Mouse (Mus musculus): ENCODE results near the gene Ccdc85a.

The Ccdc85a gene

DNA sequence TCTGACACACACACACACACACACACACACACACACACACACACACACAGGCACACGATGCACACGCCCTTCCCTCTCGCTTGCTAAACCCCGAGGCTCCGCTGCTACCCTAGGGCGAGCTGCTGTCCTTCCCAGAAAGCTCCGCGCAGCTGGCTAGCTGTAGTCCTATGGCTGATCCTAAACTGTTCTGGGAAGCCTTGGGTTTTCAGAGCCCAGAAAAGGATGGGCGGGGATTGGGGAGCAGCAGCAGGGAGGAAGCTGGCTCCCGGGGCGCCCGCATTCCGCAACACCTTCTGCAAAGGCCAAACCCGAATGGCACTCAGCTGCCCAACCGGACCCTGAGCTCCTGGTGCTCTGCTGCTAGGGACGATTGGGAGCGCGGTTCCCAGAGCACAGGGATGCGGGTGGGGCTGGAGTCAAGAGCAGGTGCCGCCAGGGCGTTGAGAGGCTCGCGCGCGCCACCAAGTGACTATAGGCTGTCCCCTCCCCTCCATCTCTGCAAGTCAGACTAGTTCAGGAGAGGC, at the start of gene Ccdc85a:
Gene Ccdc85a (minus strand): TSS at position 414 of the 524 bp plus-strand sequence.
- peak; percentile 92 to 93 for DNase-seq

DNA sequence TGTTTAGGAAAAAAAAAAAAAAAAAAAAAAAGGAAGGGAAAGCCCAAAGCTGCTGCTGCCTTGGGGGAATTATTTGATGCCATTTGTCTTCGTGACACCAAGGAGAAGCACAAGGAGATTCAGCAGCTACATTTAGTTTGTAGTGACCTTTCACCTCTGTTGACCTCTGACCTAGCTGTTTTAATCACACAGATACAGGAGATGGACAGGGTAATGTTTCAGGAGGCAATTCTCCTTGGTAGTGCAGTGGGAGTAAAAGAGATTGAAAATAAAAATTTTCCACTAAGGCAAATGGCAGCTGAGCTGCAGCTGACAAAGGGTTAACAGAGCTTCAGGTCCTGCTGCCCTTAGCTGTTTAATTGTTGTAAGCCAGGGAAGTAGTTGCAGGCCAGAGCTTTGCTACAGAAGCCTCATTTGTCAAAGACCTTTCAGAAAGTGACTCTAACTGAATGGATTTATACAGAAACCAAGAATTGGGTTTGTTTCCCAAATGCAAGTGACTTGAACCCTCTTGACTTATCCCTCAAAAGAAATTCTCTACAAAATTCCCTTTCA, 49.5 kb upstream of the Ccdc85a start:
- no peak for DNase-seq

DNA sequence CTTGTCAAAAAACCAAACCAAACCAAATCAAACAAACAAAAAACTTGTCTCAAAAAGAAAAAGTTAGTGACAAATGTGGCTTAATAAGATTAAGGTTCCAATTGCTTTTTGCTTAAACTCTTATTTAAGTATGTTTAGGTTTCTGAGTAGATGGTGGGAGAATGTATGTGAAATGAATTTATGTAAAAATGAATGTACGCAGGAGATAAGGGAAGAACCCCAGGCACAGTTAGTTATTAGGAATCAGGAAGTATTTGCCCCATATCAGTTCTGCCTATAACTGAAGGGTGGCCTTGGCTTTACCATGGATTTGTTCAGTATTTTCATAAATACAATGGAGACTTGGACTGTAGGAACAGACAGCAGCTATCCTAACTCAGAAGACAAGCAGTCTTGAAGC, 49.0 kb upstream of the Ccdc85a start:
- DNase-seq, result no peak

DNA sequence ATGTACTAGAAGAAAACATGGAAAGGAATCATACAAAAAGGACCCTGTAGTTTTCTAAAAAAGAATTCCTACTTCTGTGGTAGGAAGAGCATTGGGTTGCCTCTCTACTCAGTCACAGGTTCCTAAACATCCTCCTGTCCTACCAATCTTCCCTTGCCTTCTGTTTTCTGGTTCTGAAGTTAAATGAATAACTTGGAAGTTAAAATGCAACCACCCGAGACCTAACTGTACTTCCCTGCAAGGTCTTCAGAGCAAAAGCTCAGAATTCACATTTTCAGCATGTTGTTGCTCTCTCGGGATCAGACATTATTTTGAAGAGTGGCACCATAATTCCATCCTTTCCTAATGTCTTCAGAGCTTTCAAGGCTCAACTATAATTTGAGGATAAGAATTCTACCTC, 46.6 kb upstream of the Ccdc85a start:
- DNase-seq, result no peak

DNA sequence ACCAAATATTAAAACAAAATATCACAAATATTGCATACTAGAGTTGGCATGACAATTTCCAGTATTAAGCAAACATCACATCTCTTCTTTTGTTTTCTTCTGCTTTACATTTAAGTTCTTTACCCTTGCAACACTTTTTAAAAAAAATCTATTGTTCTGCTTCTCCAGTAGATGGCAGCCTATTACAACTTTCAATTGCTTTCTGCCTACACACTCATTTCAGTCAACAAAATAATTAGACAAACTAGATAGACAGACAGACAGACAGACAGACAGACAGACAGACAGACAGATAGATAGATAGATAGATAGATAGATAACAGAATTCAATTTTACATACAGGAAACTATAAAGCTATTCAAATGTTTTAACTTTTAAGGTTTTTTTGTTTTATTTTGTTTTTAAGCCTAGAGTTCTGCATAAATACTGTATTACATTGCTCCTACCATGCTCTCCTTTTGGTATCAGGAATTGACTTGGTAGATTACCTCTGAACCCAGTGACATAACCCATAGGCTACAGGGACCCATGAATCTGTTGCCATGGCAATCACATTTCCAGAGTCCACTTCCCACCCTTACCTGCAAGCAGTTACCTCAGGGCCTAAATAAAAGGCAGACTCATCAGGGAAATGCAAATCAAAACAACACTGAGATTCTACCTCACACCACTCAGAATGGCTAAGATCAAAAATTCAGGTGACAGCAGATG, 26.8 kb upstream of the Ccdc85a start:
- peak in 1 of 2 experiments; percentile 8 for DNase-seq

DNA sequence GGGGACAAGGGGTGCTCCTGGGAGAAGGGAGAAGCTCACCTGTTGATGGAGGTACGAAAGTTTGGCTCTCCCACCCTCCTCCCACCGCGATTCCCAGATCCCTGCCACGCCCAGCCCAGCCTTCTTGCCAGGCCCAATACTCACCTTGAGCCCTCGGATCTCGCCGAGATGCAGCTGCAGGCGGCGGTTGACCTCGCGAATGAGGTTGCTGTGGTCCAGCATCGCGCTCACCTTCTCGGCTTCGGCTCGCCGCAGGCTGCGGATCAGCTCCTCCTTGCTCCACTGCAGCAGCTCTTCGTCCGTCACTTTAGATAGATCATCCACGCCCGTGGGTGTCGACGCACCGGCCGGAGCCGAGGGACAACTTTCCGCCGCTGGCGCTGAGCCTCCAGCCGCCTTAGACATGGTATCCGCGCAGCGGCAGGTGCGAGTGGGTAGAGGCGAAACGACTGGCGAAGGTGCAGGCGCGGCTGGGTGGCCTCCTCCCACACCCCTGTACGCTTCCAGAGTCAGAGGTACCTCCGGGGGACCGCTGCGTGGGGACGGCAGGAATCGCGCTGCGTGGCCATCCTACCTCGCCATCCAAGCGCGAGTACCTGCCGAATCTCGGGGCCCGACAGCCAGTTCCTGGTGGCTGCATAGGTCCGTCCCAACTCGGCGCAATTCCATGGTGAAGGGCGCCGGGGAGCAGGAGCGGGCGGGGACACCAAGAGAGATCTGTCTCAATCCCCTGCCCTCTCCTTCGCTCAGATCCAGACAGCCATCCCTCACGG, 800 bp downstream of the Ccdc85a start:
- DNase-seq, result peak in 1 of 2 experiments; percentile 53

DNA sequence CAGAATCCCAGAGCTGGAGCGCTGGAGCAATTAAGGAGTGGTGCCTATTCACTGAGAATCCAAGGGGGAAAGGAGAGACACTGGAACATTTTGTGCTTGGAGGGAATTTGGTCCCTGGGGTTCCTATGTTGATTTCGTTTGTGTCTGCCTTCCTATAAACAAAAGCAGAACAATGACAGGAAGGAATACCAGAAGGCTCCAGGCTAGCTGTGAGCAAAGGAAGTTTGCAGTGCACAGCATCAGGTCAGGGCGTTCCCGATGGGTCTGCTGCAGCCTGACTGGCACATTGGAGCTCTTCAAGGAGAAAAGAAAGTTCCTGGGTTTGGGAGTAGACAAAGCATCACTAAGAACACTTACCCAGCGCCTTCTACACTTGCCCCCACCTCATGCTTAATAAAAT, 1.9 kb downstream of the Ccdc85a start:
- DNase-seq, result no peak

DNA sequence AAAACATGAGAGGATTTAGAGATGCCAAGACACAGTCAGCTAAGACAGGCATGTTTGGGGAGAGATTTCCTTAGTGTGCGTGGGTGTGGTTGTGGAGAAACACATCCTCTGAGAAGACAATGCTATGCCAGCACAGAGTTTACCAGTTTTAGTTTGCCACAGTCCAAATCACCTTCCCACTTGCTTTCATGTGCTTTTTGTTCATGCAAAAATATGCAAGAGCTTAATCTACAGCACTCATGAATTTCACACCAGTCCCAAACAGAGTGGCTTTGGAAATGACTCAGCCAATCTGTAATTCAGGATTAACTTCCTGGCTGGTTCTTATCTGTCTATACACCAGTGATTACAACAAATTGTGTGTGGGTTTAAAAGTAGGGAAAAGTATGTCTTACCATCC, 11.7 kb downstream of the Ccdc85a start:
- no peak for DNase-seq

DNA sequence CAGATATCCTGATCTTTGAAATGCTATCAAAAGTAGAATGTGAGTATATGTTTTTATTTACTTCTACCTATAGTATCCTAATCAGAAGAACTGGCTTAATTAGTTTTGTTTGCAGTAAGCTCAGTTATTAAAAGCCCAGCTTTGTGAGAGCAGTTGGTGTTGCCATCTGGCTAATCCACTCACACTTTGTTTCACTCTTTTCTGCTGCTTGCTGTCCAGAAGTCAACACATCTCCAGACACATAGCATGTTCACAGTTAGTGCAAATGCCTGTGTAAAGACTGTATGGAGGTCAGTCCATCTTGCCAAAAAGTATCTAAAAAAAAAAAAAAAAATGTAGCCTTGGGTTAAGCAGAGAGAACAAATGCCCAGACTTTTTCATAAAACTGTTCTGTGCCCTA, 27.7 kb downstream of the Ccdc85a start:
- no peak for DNase-seq

DNA sequence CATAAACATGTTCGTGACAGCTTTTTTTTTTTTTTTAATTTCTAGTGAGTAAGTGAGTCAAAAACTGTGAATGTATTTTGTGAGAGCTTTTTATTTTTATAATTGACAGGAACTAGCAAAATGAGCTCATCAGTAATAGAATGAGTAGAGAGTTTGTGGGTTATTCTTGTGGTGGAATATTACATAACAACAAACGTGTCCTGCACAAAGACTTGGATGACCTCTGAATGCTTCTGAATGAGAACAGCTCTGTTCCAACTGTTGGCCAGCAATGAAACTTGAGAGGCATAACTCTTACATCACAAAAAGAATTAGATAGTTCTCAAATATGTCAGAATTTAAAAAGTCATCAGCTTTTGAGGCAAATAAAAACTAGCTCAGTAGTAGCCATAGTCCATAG, 40.7 kb downstream of the Ccdc85a start:
- DNase-seq, result no peak

DNA sequence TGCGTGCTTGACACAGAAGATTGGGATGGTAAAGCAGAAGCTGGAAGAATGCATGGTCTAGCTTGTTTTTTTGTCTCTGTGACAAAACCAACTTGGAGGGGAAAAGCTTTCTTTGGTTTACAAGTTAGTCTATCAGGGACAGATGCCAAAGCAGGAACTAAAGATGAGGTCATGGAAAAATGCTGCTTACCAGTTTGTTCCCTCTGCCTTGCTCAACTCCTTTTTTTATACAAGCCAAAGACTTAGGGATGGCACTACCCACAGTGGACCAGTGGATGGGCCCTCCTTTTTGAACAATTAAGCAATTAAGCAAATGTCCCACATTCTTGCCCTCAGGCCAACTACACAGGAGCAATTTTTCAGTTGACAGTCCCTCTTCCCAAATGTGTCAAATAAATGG, 42.8 kb downstream of the Ccdc85a start:
- no peak for DNase-seq

DNA sequence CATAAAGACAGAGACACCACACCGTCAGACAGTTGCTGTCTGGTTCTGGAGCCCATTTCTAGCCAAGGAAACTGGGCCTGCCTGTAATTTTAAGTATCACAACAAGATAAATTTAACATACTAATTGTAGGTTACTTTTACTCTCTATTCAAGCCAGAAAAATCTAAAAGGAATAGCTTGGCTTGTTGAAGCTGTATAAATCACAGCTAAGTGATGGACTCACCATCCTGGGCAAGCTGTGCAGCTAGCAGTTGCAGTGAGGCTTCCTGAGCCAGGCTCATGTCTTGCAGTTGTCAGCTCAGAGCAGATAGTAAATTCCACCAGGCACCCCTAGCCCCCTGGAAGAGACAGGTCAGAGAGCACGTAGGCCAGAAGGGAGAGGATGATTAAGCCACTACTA, 50.8 kb downstream of the Ccdc85a start:
- DNase-seq, result no peak

DNA sequence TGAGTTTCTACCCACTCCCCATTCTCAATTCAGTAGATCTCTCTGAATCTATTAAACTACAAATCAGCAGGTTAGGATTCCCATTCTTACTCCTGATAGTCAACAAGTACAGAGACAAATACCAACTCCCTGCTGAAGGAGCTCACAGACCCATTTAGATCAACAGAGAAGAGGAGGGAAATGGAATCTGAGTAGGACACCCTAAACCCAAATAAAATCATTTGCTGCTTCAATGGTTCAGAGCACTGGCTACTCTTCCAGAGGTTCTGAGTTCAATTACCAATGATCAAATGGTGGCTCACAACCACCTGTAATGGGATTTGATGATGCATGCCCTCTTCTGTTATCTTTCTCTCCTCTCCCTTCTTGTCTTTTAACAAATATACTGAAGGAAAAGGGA, 82.9 kb downstream of the Ccdc85a start:
- no peak for DNase-seq

DNA sequence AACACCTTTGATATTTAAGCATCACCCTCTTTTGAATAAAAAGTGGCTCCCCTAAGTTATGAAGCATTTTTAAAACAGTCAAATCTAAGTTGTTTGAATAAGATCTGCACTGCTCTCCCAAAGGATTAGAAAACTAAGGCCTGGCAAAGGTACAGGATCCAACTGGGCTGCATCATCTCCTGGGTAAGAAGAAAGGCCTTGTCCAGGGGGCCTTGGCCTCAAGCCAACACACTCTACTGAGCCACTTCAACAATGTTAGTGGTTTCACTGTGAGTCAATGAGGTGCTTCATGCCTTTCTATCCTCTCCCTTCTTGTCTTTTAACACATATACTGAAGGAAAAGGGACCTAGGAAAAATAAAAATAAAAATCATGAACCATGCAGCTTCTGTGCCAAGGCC, 87.1 kb downstream of the Ccdc85a start:
- DNase-seq, result peak; percentile 20

DNA sequence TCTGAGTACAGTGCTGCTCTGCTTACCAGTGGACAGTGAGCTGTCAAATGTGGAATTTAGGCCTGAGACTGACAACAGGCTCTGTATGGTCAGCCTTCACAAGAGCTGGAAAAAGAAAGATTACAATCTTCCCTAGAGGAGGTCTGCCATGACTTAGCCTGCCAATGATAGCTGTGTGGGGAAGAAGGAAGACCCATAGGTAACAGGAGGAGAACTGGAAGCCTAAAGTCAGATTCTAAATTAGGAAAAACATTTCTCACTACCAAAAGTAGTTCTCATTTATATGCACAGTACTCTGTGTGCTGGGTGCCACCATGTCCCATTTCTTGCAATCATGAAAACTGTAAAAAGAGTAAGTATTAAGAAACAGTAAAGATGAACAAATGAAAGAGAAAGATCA, 90.8 kb downstream of the Ccdc85a start:
- no peak for DNase-seq

DNA sequence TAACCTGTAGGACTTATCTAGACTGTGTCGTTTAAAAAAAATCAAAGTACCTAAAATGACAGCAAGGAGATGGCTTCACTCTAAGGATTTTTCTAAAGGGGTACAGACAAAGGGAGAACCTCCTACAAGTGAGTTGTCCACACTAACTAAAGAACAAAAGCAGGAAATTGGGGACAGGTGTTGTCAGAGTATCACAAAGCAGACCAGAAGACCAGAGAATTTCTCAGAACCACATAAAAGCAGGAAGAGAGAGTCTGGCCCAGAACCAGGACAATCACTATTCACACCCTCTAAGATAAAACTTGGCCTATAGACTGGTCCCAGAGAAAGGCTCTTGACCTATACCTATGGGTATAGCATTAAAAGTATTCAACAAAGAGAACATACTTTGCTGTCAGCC, 92.8 kb downstream of the Ccdc85a start:
- DNase-seq, result no peak

DNA sequence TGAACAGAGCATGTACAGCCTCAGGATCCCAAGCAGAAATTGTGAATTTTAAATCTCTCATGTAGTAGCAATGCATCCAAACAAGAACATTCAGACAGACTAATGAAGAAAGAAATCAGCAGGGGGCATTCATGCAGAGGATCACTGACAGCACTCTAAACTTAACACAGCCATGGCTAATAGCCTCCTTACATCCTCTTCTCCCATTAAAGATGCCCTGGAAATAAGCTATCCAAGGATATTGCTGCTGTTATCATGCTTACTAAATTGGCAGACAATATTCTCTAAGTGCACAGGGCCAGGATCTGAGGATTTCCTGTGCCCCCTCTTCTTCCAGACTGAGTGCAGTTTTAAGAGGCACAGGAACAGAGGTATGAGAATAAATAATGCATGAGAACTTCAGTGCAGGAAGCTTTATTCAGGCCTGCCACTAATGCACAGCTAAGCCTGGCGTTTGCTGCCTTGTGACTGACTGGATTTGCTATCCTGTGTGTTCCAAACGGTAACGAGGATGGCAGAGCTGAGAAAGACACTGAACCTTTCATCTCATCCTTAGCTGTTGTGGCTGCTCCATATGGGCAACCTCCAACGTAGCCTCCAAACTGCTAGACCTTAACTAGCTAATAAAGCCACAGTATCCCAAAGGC, 99.9 kb downstream of the Ccdc85a start:
- DNase-seq, result no peak

DNA sequence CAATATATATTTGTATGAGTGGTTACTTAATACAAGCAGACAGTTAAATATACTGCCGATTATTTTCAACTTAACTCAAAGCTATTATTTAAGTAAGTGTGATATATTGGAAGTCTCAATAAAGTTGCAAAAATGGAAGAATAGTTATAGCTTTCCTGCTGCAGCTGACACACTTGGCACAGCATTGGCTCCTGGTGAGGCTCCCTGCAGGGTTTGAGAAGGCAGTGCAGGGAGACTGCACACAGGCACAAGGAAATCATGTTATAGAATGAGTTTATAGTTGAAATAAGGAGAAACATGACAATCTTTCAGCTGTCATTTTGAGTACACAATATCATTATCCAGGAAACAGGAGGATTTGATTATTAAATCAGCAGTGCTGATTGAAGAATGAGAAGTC, 107.0 kb downstream of the Ccdc85a start:
- DNase-seq, result peak; percentile 13 to 18

DNA sequence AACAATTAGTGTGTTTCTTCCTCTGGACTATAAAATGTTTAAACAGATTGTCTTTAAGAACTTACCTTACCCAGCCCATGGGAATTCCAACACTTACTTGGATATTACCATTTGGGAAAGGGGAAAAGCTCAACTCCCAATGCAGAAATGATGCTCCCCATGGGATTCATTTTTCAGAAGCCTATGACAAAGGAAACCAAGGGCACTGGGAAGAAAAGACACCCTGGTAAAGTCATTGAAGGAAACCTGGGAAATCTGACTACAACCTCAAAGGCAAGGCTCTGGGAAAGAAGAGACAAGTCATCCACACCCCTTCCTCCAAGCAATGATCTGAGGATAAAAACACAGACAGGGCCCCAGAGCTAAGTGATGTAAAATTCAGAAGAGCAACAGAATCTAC, 118.4 kb downstream of the Ccdc85a start:
- no peak for DNase-seq

DNA sequence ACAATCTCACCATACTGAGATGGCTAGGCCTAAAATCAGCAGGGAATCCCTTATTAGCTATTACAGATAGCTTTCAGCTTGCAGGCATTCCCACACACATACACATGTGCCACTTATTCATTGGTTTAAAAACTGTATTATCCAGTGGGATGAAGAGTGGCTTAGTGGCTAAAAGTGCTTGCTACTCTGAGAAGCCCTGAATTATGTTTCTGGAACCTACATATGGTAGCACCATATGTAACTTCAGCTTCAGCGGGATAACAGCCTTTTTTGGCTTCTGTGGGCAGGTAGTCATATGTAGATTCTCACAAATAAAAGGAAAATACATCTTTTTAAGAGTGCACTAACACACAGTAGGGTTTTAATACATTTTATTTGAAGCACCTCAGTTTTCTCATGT, 119.2 kb downstream of the Ccdc85a start:
- DNase-seq, result no peak

DNA sequence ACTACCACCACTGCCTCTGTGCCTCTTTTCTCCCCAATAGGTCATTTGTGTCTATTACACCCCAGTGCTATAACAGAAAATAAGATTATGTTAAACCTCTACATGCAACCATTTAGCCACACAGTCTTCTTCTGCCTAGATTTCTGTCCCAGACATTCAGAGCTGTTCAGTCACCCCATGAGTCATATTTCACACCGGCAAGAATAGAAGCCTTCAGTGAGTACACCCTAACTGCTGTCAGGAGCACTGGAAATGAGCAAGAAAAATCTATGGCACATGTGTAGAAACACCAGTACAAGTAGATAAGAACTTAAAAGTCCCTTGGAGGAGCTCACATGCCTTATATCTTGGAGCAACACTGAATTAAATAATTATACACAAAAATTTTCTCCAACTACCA, 125.0 kb downstream of the Ccdc85a start:
- no peak for DNase-seq

DNA sequence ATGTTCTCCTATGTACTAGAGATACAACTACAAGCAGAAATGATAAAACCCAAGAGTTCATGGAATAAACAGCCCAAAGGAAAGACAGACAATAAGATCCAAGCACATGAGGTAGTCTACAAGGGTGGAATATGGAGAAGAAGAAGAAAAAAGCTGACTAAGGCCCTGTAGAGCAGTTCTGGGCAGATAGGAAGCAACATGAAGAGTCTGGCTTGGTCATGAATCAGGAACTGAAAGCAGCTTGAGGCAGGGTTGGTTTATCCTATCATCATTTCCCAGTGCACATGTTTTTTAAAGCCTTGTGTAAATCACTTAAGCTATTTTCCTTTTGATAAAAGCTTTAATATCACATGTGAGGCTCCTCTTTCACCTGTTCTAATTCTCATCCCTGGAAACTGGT, 144.2 kb downstream of the Ccdc85a start:
- no peak for DNase-seq

DNA sequence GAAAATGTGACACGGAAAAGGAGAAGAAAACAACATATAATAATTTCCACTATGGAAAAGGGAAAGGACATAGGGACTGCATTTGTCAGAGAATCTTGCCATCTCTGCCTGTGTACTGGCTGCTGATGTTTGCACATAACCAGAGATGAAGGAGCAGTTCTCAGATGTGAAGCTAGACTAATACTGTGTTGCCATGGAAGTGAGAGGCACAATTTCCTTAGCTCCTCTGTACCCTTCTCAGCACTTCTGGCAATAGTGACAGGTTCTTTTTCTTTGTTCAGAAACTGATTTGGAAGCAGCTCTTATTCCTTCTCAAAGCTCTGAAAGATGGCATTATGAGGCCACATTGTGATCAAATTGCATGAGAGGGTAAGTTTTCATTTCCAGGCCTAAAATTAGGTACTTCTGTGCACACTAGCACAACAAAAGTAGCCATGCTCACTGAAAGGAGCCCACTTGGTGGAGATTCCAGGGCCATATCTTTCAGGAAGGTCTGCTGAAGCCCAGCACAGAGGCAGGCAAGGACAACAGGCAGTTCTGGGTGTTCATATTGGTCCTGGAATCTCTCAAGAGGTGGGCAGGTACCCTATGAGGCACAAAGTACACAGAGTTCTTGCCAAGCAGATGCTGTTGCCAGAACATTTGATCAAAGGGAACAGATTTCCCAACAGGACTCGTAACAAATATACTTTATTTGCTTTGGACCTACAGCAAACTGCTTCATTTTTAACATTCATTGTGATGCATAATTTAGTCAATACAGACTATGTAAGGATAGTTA, 161.5 kb downstream of the Ccdc85a start:
- no peak for DNase-seq

All from cerebellum, postnatal 14 days (tissue).